Mouse (Mus musculus) C3H10T1/2 (cell line): ENCODE results near the gene S100b. TPM values are rescaled to one million over a fixed set of nuclear protein-coding genes. Genes with fewer than 3 reads are reported as not detected.

Experiments used
- polyA plus RNA-seq, 2 experiments: library from polyadenylated mRNA; unstranded; fragments of >200 nt; fragmentation: generic; extraction: Trizol; gene quantifications; one replicate each; pipeline ENCODE4 v1.2.1; 2012; ENCODE audit warnings: missing spikeins in 2 of 2

The S100b gene
- polyA plus RNA-seq, result 10 to 100 TPM in 1 of 2 experiments, under 1 TPM in 1; 0.20 to 12.9 TPM

DNA sequence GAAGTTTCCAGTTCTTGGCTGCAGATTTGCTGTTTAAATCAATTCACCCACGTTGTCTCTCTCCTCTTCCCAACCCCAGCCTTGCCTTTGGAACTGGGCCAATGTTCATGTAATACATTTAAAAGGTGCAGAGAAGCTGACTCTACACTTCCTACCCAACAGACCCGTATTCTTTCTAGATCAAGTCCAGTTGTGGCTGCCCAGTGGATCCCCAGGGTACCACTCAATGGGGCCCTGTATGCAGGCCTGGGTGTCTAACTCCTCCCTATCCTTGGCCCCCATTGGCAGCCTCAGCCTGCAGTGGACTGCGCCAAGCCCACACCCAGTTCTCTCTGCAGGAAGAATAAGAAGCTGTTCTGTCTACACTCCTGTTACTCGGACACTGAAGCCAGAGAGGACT, at the start of gene S100b:
Gene S100b (plus strand): TSS at position 318 of the 400 bp plus-strand sequence.

DNA sequence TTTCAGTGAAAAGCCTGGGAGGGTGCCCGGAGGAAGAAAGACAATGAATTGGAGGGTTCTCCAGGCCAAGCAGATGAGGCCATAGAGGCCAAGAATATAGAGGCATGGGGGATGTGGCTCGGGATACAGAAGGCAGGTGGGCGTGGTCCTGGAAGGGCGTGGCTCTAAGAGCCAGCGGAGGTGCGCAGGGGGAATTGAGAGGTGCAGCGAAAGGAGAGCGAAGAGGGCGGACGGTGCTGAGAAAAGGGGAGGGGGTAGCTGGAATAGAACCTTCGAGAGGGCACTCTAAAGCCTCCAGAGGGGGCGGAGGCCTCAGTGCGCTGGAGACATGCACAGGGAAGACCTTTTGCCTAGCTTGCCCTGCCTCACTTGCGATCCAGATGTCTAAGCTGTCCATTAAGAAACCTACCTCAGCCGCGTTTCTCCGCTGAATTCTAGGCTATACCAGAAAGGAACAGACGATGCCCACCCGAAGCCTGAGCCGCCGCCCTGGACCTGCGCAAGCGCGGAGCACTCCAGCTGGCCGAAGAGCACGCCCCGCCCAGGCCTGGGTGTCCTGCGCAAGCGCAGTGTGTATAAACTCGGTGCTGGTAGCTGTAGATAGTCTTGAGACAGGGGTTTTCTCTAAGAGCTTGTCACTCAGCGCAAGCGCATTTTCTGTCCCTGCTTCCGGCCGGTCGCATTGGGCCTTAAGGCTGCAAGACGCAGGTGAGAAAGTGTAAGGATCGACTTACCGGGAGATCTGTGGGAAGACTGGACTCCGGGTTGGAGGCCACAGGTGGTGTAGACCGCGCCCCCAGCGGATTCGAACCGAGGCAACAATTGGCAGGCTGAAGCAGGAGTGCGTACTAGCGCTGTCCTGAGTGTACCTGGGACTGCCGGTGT, 16.1 kb upstream of the S100b start, which contains the start of gene Prmt2:
Gene Prmt2 (minus strand): TSS at position 525 of the 885 bp plus-strand sequence.

Other genes with a start within 250 kb of the S100b start
- 1 to 10 TPM in 1 of 2 experiments, under 1 TPM in 1; 0.47 to 3.3 TPM for gene Zfp280b, start 221.2 kb upstream of the S100b start, polyA plus RNA-seq
- not detected for gene Slc5a4b, start 142.9 kb upstream of the S100b start, polyA plus RNA-seq
- not detected for gene Slc5a4a, start 106.4 kb upstream of the S100b start, polyA plus RNA-seq
- gene Prmt2, start 16.0 kb upstream of the S100b start, polyA plus RNA-seq, result 10 to 100 TPM; 25.9 to 73.7 TPM
- gene Dip2a, start 91.4 kb downstream of the S100b start, polyA plus RNA-seq, result 10 to 100 TPM in 1 of 2 experiments, 1 to 10 TPM in 1; 2.4 to 17.1 TPM
- not detected for gene AC141477.1, start 186.6 kb downstream of the S100b start, polyA plus RNA-seq
- 10 to 100 TPM in 1 of 2 experiments, 1 to 10 TPM in 1; 6.6 to 20.8 TPM for gene Pcnt, start 188.9 kb downstream of the S100b start, polyA plus RNA-seq
- under 1 TPM in 1 of 2 experiments, not detected in 1; 0.02 TPM for gene 2610028H24Rik, start 195.2 kb downstream of the S100b start, polyA plus RNA-seq
- 10 to 100 TPM; 29.3 to 73.1 TPM for gene Mcm3ap, start 215.1 kb downstream of the S100b start, polyA plus RNA-seq
- gene Ybey, start 215.3 kb downstream of the S100b start, polyA plus RNA-seq, result 1 to 10 TPM in 1 of 2 experiments, under 1 TPM in 1; 0.84 to 3.0 TPM